Mouse (Mus musculus) forebrain, embryonic 14.5 days (tissue): ENCODE measurements around the gene Fbxl20. TPM values are rescaled to one million over a fixed set of nuclear protein-coding genes. Genes with fewer than 3 reads are reported as not detected.

Experiments used
- ATAC-seq: fragments of 200-750 bp; cut with Nextera tagmentation; 2 replicates; pipeline ENCODE4 v1.8.0; 2017; ENCODE audit warnings: mild to moderate bottlenecking, moderate library complexity
- DNase-seq: peaks from one replicate; pipeline ENCODE4 v3.0.0-alpha.2; 2015; ENCODE audit warnings: low spot score
- H3K27ac ChIP-seq: fragments of 300-500 bp; sonication (generic); 2 replicates; pipeline ENCODE4 v1.5.1; 2014; ENCODE audit warnings: low read depth, mild to moderate bottlenecking, control low read depth, low read length, moderate library complexity
- H3K27me3 ChIP-seq: fragments of 300-500 bp; sonication (generic); replicated peaks from 2 replicates; pipeline ENCODE4 v1.6.1; 2014; ENCODE audit warnings: low read length, control low read depth, mixed read lengths; ENCODE audit not compliant: control insufficient read depth, insufficient read depth
- H3K36me3 ChIP-seq: fragments of 300-500 bp; sonication (generic); 2 replicates; pipeline ENCODE4 v1.6.1; 2014; ENCODE audit warnings: low read length, control low read depth; ENCODE audit not compliant: control insufficient read depth, insufficient read depth
- H3K4me1 ChIP-seq: fragments of 300-500 bp; sonication (generic); 2 replicates; pipeline ENCODE4 v1.6.1; 2014; ENCODE audit warnings: antibody characterized with exemption, low read length, control low read depth; ENCODE audit not compliant: control insufficient read depth, insufficient read depth
- H3K4me2 ChIP-seq: fragments of 300-500 bp; sonication (generic); 2 replicates; pipeline ENCODE4 v1.6.1; 2014; ENCODE audit warnings: mild to moderate bottlenecking, control low read depth, low read length
- H3K4me3 ChIP-seq: fragments of 300-500 bp; sonication (generic); 2 replicates; pipeline ENCODE4 v1.5.1; 2014; ENCODE audit warnings: low read depth, low read length, control low read depth
- H3K9ac ChIP-seq: fragments of 300-500 bp; sonication (generic); 2 replicates; pipeline ENCODE4 v1.6.1; 2014; ENCODE audit warnings: mild to moderate bottlenecking, low read length, control low read depth, moderate library complexity
- H3K9me3 ChIP-seq: fragments of 300-500 bp; sonication (generic); replicated peaks from 2 replicates; pipeline ENCODE4 v1.6.1; 2016; ENCODE audit warnings: low read length, control low read depth, mixed read lengths; ENCODE audit not compliant: control insufficient read depth
- WGBS: fragments of 180-500 bp; shearing (Covaris S2); extraction: QIAGEN DNeasy Blood & Tissue Kit; methylation state at CpG from one replicate; pipeline ENCODE4 v1.1.7; 2014; 5-methylcytosine and 5-hydroxymethylcytosine counted together
- polyA plus RNA-seq: library from polyadenylated mRNA; unstranded; fragments of >200 nt; fragmentation: Nextera tagmentation; extraction: Ambion mirVana; gene quantifications from 2 replicates; pipeline ENCODE4 v1.2.1, GENCODE M21; 2014

Fbxl20 gene
- polyA plus RNA-seq, 1 experiment from 2014 or later: 23.0 TPM

- Histone ChIP-seq H3K36me3 (no peaks in the 10 kb centered on the region), H3K9ac (no peak overlapping the region; the same call in 1 of the 2 replicates)
- WGBS: 88% methylated on average over 5 of the region's 5 CpGs
Measured at GRCm38 (mm10) chr11:98057998-98058397, 92.2 kb downstream of the Fbxl20 start.

GRCm38 (mm10) chr11:98057466-98057865 lies 92.7 kb downstream of the Fbxl20 start:
- peaks cover 11% of the 10 kb centered on the region for H3K27me3 ChIP-seq
- DNase-seq (no peak), ATAC-seq (no peak)
- H3K4me1 ChIP-seq: no peaks in the 10 kb centered on the region
- H3K9ac ChIP-seq: no peak overlapping the region
- no peak overlapping the region for H3K4me3 ChIP-seq
- H3K27ac ChIP-seq: no peak overlapping the region
- no peaks in the 10 kb centered on the region for H3K9me3 ChIP-seq
- H3K4me2 ChIP-seq: no peak overlapping the region
- WGBS: 28% methylated on average over 9 of the region's 9 CpGs
- H3K36me3 ChIP-seq: no peaks in the 10 kb centered on the region

More at GRCm38 (mm10) chr11:98057998-98058397, 92.2 kb downstream of the Fbxl20 start:
- H3K4me1 ChIP-seq: no peaks in the 10 kb centered on the region
- H3K4me3 ChIP-seq: no peak overlapping the region
- H3K27me3 ChIP-seq: peaks cover 5% of the 10 kb centered on the region
- no peak overlapping the region for H3K4me2 ChIP-seq
- ATAC-seq (no peak), DNase-seq (no peak)
- no peaks in the 10 kb centered on the region for H3K9me3 ChIP-seq
- H3K27ac ChIP-seq: no peak overlapping the region

- no peak within 1 kb of the TSS for H3K27ac ChIP-seq
- 2% methylated on average over 34 of the region's 48 CpGs for WGBS
- H3K4me3 ChIP-seq: peak within 1 kb of the TSS; percentile 34
- peaks cover 4% of the 10 kb centered on the region; the same call in 1 of the 2 replicates for H3K4me1 ChIP-seq
- no peaks in the 10 kb centered on the region for H3K9me3 ChIP-seq
- H3K27me3 ChIP-seq: peaks cover 40% of the 10 kb centered on the region
- DNase-seq: peak; percentile 84
- H3K36me3 ChIP-seq: no peaks in the 10 kb centered on the region
- ATAC-seq: peak; percentile 81
- H3K4me2 ChIP-seq: peak within 1 kb of the TSS; percentile 63
- peak within 1 kb of the TSS; percentile 59 for H3K9ac ChIP-seq
Measured at GRCm38 (mm10) chr11:98052989-98053834, 97.0 kb downstream of the Fbxl20 start, which contains the start of gene Stac2. Gene Stac2 (minus strand): TSS chr11:98053462.

GRCm38 (mm10) chr11:98052129-98052988 lies 97.8 kb downstream of the Fbxl20 start:
- peak overlapping the region; percentile 59 for H3K9ac ChIP-seq
- H3K27me3 ChIP-seq: peaks cover 40% of the 10 kb centered on the region
- WGBS: under 1% methylated on average over 83 of the region's 83 CpGs
- no peaks in the 10 kb centered on the region for H3K36me3 ChIP-seq
- peak overlapping the region; percentile 34 for H3K4me3 ChIP-seq
- peak overlapping the region; percentile 63 for H3K4me2 ChIP-seq
- no peak overlapping the region for H3K27ac ChIP-seq
- H3K4me1 ChIP-seq: peaks cover 4% of the 10 kb centered on the region; the same call in 1 of the 2 replicates
- no peaks in the 10 kb centered on the region for H3K9me3 ChIP-seq
- DNase-seq (peak; percentile 51), ATAC-seq (peak; percentile 52)

- WGBS: 5% methylated on average over 12 of the region's 12 CpGs
- DNase-seq (peak; percentile 69), ATAC-seq (peak; percentile 47)
- Histone ChIP-seq H3K9me3 (no peaks in the 10 kb centered on the region), H3K4me1 (peaks cover 4% of the 10 kb centered on the region; the same call in 1 of the 2 replicates), H3K4me3 (peak overlapping the region; percentile 34), H3K27ac (no peak overlapping the region), H3K9ac (no peak overlapping the region), H3K27me3 (peaks cover 40% of the 10 kb centered on the region), H3K4me2 (peak overlapping the region; percentile 63), H3K36me3 (no peaks in the 10 kb centered on the region)
Measured at GRCm38 (mm10) chr11:98051611-98052128, 98.5 kb downstream of the Fbxl20 start.

GRCm38 (mm10) chr11:98050940-98051339 lies 99.3 kb downstream of the Fbxl20 start:
- H3K4me2 ChIP-seq: peak overlapping the region; percentile 63; the same call in 1 of the 2 replicates
- no peak overlapping the region for H3K27ac ChIP-seq
- no peak overlapping the region for H3K9ac ChIP-seq
- H3K27me3 ChIP-seq: peaks cover 40% of the 10 kb centered on the region
- H3K4me1 ChIP-seq: peaks cover 4% of the 10 kb centered on the region; the same call in 1 of the 2 replicates
- H3K36me3 ChIP-seq: no peaks in the 10 kb centered on the region
- 20% methylated on average over 2 of the region's 2 CpGs for WGBS
- no peak for DNase-seq
- H3K4me3 ChIP-seq: no peak overlapping the region
- H3K9me3 ChIP-seq: no peaks in the 10 kb centered on the region
- no peak for ATAC-seq

GRCm38 (mm10) chr11:98050520-98050815 lies 99.7 kb downstream of the Fbxl20 start:
- Histone ChIP-seq H3K4me3 (no peak overlapping the region), H3K27me3 (peaks cover 40% of the 10 kb centered on the region), H3K4me1 (peaks cover 4% of the 10 kb centered on the region; the same call in 1 of the 2 replicates), H3K36me3 (no peaks in the 10 kb centered on the region), H3K27ac (no peak overlapping the region), H3K9me3 (no peaks in the 10 kb centered on the region), H3K4me2 (no peak overlapping the region), H3K9ac (no peak overlapping the region)
- DNase-seq (no peak), ATAC-seq (no peak)
- WGBS: 3% methylated on average over 2 of the region's 2 CpGs

GRCm38 (mm10) chr11:98049672-98050519 lies 100.3 kb downstream of the Fbxl20 start:
- Histone ChIP-seq H3K4me1 (peaks cover 4% of the 10 kb centered on the region; the same call in 1 of the 2 replicates), H3K4me3 (no peak overlapping the region), H3K9ac (no peak overlapping the region), H3K9me3 (no peaks in the 10 kb centered on the region), H3K27ac (no peak overlapping the region), H3K4me2 (no peak overlapping the region), H3K36me3 (no peaks in the 10 kb centered on the region), H3K27me3 (peaks cover 40% of the 10 kb centered on the region)
- 67% methylated on average over 14 of the region's 14 CpGs for WGBS
- no peak for DNase-seq
- no peak for ATAC-seq
